Mouse (Mus musculus) liver, embryonic 13.5 days (tissue): Measurements from ENCODE around the gene Commd2. TPM values are rescaled to one million over a fixed set of nuclear protein-coding genes. Genes with fewer than 3 reads are reported as not detected.

Experiments used
- ATAC-seq: fragments of 200-750 bp; cut with Nextera tagmentation; 2 replicates; pipeline ENCODE4 v1.8.0; 2017; ENCODE audit warnings: low read depth, mild to moderate bottlenecking, moderate number of reproducible peaks, moderate library complexity
- DNase-seq: peaks from one replicate; pipeline ENCODE4 v3.0.0; 2022
- H3K27ac ChIP-seq: fragments of 300-500 bp; sonication (generic); 2 replicates; pipeline ENCODE4 v1.5.1; 2015; ENCODE audit warnings: moderate library complexity, mild to moderate bottlenecking, inconsistent platforms
- H3K27me3 ChIP-seq: fragments of 300-500 bp; sonication (generic); 2 replicates; pipeline ENCODE4 v1.6.1; 2015; ENCODE audit warnings: mild to moderate bottlenecking, inconsistent platforms
- H3K36me3 ChIP-seq: fragments of 300-500 bp; sonication (generic); 2 replicates; pipeline ENCODE4 v1.6.1; 2015; ENCODE audit warnings: mild to moderate bottlenecking, inconsistent platforms
- H3K4me1 ChIP-seq: fragments of 300-500 bp; sonication (generic); replicated peaks from 2 replicates; pipeline ENCODE4 v1.6.1; 2015; ENCODE audit warnings: inconsistent platforms
- H3K4me2 ChIP-seq: fragments of 300-500 bp; sonication (generic); 2 replicates; pipeline ENCODE4 v1.6.1; 2015; ENCODE audit warnings: inconsistent platforms, mild to moderate bottlenecking, moderate library complexity
- H3K4me3 ChIP-seq: fragments of 300-500 bp; sonication (generic); replicated peaks from 2 replicates; pipeline ENCODE4 v1.5.1; 2015; ENCODE audit warnings: mild to moderate bottlenecking, inconsistent platforms
- H3K9ac ChIP-seq: fragments of 300-500 bp; sonication (generic); 2 replicates; pipeline ENCODE4 v1.6.1; 2015; ENCODE audit warnings: mild to moderate bottlenecking, inconsistent platforms
- H3K9me3 ChIP-seq: fragments of 300-500 bp; sonication (generic); replicated peaks from 2 replicates; pipeline ENCODE4 v1.6.1; 2016; ENCODE audit warnings: inconsistent platforms
- WGBS: fragments of 180-500 bp; shearing (Covaris S2); methylation state at CpG from one replicate; pipeline ENCODE4 v1.1.7; 2015; ENCODE audit not compliant: insufficient replicate concordance; 5-methylcytosine and 5-hydroxymethylcytosine counted together
- polyA plus RNA-seq: library from polyadenylated mRNA; unstranded; fragments of >200 nt; fragmentation: Nextera tagmentation; extraction: Ambion mirVana; gene quantifications from 2 replicates; pipeline ENCODE4 v1.2.1, GENCODE M21; 2015

Gene Commd2
- polyA plus RNA-seq, result 44.5 and 50.9 TPM in 2 replicates

- WGBS, result under 1% methylated on average over 42 of the region's 42 CpGs
- H3K9ac ChIP-seq, result peak within 1 kb of the TSS; percentile 86
- peaks cover 11% of the 10 kb centered on the region for H3K36me3 ChIP-seq
- peak within 1 kb of the TSS; percentile 85 for H3K4me3 ChIP-seq
- H3K27me3 ChIP-seq, result no peaks in the 10 kb centered on the region
- ATAC-seq (peak; percentile 97), DNase-seq (peak; percentile 78)
- peaks cover 6% of the 10 kb centered on the region; the same call in 1 of the 2 replicates for H3K4me1 ChIP-seq
- H3K9me3 ChIP-seq, result no peaks in the 10 kb centered on the region
- H3K4me2 ChIP-seq, result peak within 1 kb of the TSS; percentile 68
- peak within 1 kb of the TSS; percentile 58 for H3K27ac ChIP-seq
These were observed at the start of gene Commd2 for GRCm38 (mm10) chr3:57651231-57651864. Gene Commd2 (minus strand): TSS chr3:57651715.

DNA sequence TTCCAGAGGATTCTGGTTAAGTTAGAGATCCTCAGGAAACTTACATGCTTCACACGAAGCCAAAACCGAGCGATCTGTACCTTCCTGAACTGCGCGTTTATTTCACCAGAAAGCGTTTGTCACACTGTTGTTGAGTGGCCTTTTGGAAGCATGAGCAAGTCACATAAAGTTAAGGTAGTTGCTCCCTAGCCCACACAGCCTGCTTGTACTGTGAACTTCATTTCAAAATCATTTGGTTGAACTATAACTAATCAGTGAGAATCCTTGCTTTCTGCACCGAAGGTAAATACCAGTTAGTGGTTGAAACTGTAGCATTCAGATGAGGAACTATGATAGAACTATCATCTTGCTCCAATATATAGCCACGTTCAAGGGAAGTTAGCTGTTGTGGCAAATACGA, 45.3 kb upstream of the Commd2 start:
- Histone ChIP-seq H3K27ac (peak overlapping the region; percentile 81), H3K4me2 (no peak overlapping the region), H3K27me3 (no peaks in the 10 kb centered on the region), H3K9me3 (no peaks in the 10 kb centered on the region), H3K9ac (no peak overlapping the region), H3K4me3 (no peak overlapping the region), H3K36me3 (no peaks in the 10 kb centered on the region), H3K4me1 (no peaks in the 10 kb centered on the region)
- 66% methylated on average over 9 of the region's 9 CpGs for WGBS
- DNase-seq (no peak), ATAC-seq (peak; percentile 71)

DNA sequence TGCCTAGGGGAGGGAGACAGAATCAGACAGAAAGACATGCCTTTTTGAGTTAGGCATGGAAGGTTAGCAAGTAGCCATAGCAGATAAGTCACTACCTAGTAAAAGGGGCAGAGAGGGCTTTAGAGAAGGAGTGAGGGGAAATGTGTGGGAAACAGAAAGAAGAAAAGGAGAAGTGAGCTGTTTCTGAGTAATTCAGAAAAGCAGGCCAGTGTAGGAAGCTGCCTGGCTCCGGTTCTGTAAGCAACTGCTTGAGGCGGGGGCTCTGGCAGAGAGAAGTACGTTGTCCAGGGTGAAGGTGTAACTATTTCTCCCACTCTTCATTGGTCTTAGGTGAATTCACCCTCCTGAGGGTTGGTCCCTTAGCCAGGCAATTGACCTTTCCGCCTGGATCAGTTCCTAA, 44.7 kb upstream of the Commd2 start:
- Histone ChIP-seq H3K36me3 (no peaks in the 10 kb centered on the region), H3K4me3 (no peak overlapping the region), H3K4me1 (no peaks in the 10 kb centered on the region), H3K4me2 (no peak overlapping the region), H3K27ac (peak overlapping the region; percentile 81), H3K9ac (no peak overlapping the region), H3K9me3 (no peaks in the 10 kb centered on the region), H3K27me3 (no peaks in the 10 kb centered on the region)
- 64% methylated on average over 4 of the region's 4 CpGs for WGBS
- no peak for ATAC-seq
- no peak for DNase-seq

GRCm38 (mm10) chr3:57692719-57693118, 41.2 kb upstream of the Commd2 start, which contains the start of gene Ankub1:
Gene Ankub1 (minus strand): TSS chr3:57692799.
- Histone ChIP-seq H3K9me3 (no peaks in the 10 kb centered on the region), H3K4me3 (no peak within 1 kb of the TSS), H3K9ac (no peak within 1 kb of the TSS), H3K4me1 (no peaks in the 10 kb centered on the region), H3K27me3 (no peaks in the 10 kb centered on the region), H3K36me3 (no peaks in the 10 kb centered on the region), H3K27ac (no peak within 1 kb of the TSS), H3K4me2 (no peak within 1 kb of the TSS)
- 43% methylated on average over 2 of the region's 2 CpGs for WGBS
- DNase-seq (no peak), ATAC-seq (no peak)

DNA sequence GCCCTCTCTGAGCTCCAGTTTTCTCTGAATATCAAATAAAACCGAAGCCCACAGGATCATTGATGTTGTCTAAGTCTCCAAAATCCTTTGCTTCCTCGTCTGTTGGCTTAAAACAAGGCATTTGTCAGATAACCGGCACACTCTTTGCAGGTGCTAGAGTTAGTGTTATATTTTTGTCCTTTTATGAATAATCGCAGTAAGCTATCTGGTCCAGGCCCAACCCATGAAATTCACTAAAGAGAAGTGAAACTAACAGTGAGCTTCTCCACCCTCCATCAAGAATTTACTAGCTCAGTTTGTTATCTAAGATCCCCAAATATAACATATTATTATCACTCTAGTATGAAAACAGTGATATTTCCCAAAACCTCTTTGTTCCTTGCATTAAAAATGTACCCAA, 40.3 kb upstream of the Commd2 start:
- no peak for DNase-seq
- WGBS, result 60% methylated on average over 4 of the region's 4 CpGs

GRCm38 (mm10) chr3:57677786-57678185, 26.3 kb upstream of the Commd2 start:
- Histone ChIP-seq H3K9ac (no peak overlapping the region), H3K27ac (no peak overlapping the region), H3K4me1 (no peaks in the 10 kb centered on the region), H3K36me3 (no peaks in the 10 kb centered on the region), H3K4me3 (no peak overlapping the region), H3K27me3 (no peaks in the 10 kb centered on the region), H3K9me3 (no peaks in the 10 kb centered on the region), H3K4me2 (no peak overlapping the region)
- ATAC-seq (no peak), DNase-seq (no peak)

More for the DNA sequence above, 40.3 kb upstream of the Commd2 start:
- no peaks in the 10 kb centered on the region for H3K27me3 ChIP-seq
- no peak overlapping the region for H3K4me2 ChIP-seq
- H3K9me3 ChIP-seq, result no peaks in the 10 kb centered on the region
- H3K36me3 ChIP-seq, result no peaks in the 10 kb centered on the region
- H3K4me1 ChIP-seq, result no peaks in the 10 kb centered on the region
- ATAC-seq, result no peak
- H3K9ac ChIP-seq, result no peak overlapping the region
- H3K27ac ChIP-seq, result no peak overlapping the region
- no peak overlapping the region for H3K4me3 ChIP-seq

DNA sequence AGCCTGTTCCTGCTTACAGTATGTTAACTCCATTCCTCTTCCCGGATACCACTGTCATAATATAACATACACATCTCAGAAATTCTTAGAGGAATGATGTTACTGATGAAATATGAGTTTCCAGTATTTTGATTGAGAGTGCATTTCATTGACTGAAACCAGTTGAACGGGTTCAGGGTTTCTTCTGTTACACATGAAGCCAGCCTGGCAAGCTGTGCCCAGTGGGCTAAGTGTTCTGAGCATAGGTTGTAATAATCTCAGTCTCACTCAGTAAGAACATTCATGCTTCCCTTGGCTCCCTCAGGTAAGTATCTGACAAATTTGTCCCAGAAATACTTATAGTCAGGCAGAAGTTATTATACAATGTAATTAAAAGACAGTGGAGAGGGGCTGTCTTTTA, 22.6 kb upstream of the Commd2 start:
- WGBS, result 60% methylated on average over 2 of the region's 2 CpGs
- H3K9me3 ChIP-seq, result no peaks in the 10 kb centered on the region
- no peak overlapping the region for H3K4me2 ChIP-seq
- H3K27me3 ChIP-seq, result no peaks in the 10 kb centered on the region
- DNase-seq (no peak), ATAC-seq (no peak)
- no peaks in the 10 kb centered on the region for H3K4me1 ChIP-seq
- H3K36me3 ChIP-seq, result no peaks in the 10 kb centered on the region
- H3K27ac ChIP-seq, result no peak overlapping the region
- no peak overlapping the region for H3K9ac ChIP-seq
- H3K4me3 ChIP-seq, result no peak overlapping the region

DNA sequence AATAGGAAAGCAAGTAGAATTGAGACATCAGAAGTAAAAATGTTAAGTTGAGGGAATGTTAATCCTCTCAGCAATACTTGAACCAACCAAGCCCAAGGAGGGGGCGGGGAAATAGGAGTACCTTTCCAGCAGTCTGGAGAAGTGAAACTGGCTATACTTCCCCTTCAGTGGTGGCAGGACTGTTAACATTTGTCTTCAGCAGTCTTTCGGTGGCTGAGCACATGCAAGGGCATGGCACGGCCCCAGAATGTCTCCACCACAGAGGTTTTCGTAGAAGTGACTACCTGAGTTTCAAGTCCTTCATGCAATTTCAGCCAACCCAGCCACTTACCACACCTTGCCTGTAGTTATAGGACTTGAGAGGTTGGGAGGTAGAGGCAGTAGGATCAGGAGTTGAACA, 22.1 kb upstream of the Commd2 start:
- 41% methylated on average over 4 of the region's 4 CpGs for WGBS
- Histone ChIP-seq H3K9me3 (no peaks in the 10 kb centered on the region), H3K36me3 (no peaks in the 10 kb centered on the region), H3K4me1 (no peaks in the 10 kb centered on the region), H3K27ac (no peak overlapping the region), H3K4me2 (no peak overlapping the region), H3K9ac (no peak overlapping the region), H3K27me3 (no peaks in the 10 kb centered on the region), H3K4me3 (no peak overlapping the region)
- no peak for ATAC-seq
- no peak for DNase-seq

GRCm38 (mm10) chr3:57667054-57667723, 15.7 kb upstream of the Commd2 start:
- H3K4me2 ChIP-seq, result no peak overlapping the region; the same call in 1 of the 2 replicates
- H3K27ac ChIP-seq, result no peak overlapping the region
- no peaks in the 10 kb centered on the region for H3K4me1 ChIP-seq
- no peaks in the 10 kb centered on the region for H3K36me3 ChIP-seq
- 28% methylated on average over 14 of the region's 14 CpGs for WGBS
- H3K4me3 ChIP-seq, result no peak overlapping the region
- no peak overlapping the region for H3K9ac ChIP-seq
- ATAC-seq (no peak), DNase-seq (peak; percentile 13)
- H3K9me3 ChIP-seq, result no peaks in the 10 kb centered on the region
- no peaks in the 10 kb centered on the region for H3K27me3 ChIP-seq

DNA sequence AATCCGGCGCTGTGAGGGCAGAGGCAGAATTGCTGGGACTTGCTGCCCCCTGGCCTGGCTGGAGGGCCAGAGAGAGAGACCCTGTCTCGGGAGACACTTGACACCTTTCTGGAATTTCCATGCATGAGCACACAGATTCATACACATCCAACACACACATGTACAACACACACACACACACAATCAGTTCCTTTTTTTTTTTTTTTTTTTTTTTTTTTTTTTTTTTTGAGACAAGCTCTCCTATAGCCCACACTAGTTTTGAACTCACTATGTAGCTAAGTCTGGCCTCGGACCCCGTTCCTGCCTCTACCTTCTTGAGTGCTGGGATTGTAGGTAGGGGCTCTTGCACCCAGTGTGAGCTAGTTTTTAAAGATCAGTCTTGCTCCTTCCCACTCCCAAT, 14.4 kb upstream of the Commd2 start:
- ATAC-seq, result no peak

GRCm38 (mm10) chr3:57664682-57665081, 13.2 kb upstream of the Commd2 start:
- H3K36me3 ChIP-seq, result no peaks in the 10 kb centered on the region

More for the DNA sequence above, 14.4 kb upstream of the Commd2 start:
- Histone ChIP-seq H3K4me1 (no peaks in the 10 kb centered on the region), H3K9me3 (no peaks in the 10 kb centered on the region), H3K4me3 (no peak overlapping the region), H3K27ac (no peak overlapping the region), H3K27me3 (no peaks in the 10 kb centered on the region), H3K9ac (no peak overlapping the region), H3K36me3 (no peaks in the 10 kb centered on the region), H3K4me2 (no peak overlapping the region)
- 80% methylated on average over 5 of the region's 5 CpGs for WGBS
- no peak for DNase-seq

GRCm38 (mm10) chr3:57663731-57664130, 12.2 kb upstream of the Commd2 start:
- Histone ChIP-seq H3K4me3 (no peak overlapping the region), H3K27me3 (no peaks in the 10 kb centered on the region), H3K27ac (no peak overlapping the region), H3K4me2 (no peak overlapping the region), H3K4me1 (no peaks in the 10 kb centered on the region), H3K9me3 (no peaks in the 10 kb centered on the region), H3K36me3 (no peaks in the 10 kb centered on the region), H3K9ac (no peak overlapping the region)
- ATAC-seq (no peak), DNase-seq (peak; percentile 13)
- WGBS, result 19% methylated on average over 6 of the region's 6 CpGs

More at GRCm38 (mm10) chr3:57664682-57665081, 13.2 kb upstream of the Commd2 start:
- H3K27me3 ChIP-seq, result no peaks in the 10 kb centered on the region
- H3K4me3 ChIP-seq, result no peak overlapping the region
- ATAC-seq, result no peak
- no peaks in the 10 kb centered on the region for H3K9me3 ChIP-seq
- no peak overlapping the region for H3K4me2 ChIP-seq
- DNase-seq, result no peak
- H3K9ac ChIP-seq, result no peak overlapping the region
- no peaks in the 10 kb centered on the region for H3K4me1 ChIP-seq
- 70% methylated on average over 10 of the region's 10 CpGs for WGBS
- no peak overlapping the region for H3K27ac ChIP-seq
